Mouse (Mus musculus) C2C12 (cell line): ENCODE measurements around the gene Gimap8.

ENCODE experiments used
- CTCF ChIP-seq: IDR thresholded peaks from one replicate; pipeline ENCODE4 v1.5.1; 2011; ENCODE audit not compliant: control insufficient read depth, insufficient read depth, insufficient read length
- MAX ChIP-seq: IDR thresholded peaks from one replicate; pipeline ENCODE4 v1.6.1; 2011; ENCODE audit warnings: mild to moderate bottlenecking, control low read depth
- MYOD1 ChIP-seq: IDR thresholded peaks from one replicate; pipeline ENCODE4 v1.6.1; 2011; ENCODE audit warnings: low read depth; ENCODE audit not compliant: control insufficient read depth, insufficient read length

DNA sequence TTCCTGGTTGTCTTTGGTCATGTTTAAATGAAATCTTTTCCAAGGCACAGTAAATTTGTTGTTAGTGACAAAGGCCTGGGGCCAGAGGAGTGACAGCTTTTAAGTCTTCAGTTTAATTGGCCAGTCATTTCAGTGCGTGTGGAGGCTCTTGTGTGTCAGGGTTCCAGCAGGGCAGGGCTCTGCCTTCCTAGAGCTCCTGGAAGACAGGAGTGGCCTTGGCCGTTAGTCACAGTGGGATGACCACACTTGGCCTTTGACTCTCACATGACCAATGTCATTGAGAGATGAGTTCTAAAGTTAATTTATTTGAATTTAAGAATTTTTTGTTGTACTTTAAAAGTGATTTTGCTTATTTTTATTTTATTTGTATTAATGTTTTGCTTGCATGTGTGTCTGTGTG lies 38.9 kb upstream of the Gimap8 start:
- no peak for TF ChIP-seq CTCF
- TF ChIP-seq MYOD1: no peak
- TF ChIP-seq MAX: no peak
